Mouse (Mus musculus) spleen, postnatal 36 days (tissue): ENCODE results near the gene Man2c1.

ENCODE experiments used
- DNase-seq, 2 experiments: peaks; one replicate each; pipeline ENCODE4 v3.0.0; 2022; ENCODE audit warnings: low spot score in 2 of 2, mixed read lengths in 1 of 2

Man2c1 gene

GRCm38 (mm10) chr9:57130577-57131433 is at the start of gene Man2c1:
Gene Man2c1, plus strand, starts transcription at chr9:57130690.
- peak; percentile 93 for DNase-seq

DNA sequence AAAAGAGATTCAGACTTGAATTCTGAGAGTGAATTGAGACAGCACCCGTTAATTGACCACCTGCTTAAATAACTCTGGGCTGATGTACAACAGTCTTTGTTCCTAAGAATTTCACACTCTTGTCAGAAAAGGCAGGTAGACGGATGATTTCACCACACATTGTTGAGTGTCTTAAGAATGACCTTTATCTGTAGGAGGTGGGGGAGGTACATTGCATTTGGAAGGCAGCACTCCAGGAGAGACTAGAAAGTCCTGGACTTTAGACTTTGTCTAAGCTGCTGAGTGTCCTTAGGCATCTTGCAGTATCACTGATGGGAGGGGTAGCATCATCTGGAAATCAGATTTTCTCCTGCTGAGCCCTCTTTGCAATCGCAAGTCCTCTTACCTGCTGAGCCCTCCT is 48.3 kb upstream of the Man2c1 start:
- DNase-seq: no peak

DNA sequence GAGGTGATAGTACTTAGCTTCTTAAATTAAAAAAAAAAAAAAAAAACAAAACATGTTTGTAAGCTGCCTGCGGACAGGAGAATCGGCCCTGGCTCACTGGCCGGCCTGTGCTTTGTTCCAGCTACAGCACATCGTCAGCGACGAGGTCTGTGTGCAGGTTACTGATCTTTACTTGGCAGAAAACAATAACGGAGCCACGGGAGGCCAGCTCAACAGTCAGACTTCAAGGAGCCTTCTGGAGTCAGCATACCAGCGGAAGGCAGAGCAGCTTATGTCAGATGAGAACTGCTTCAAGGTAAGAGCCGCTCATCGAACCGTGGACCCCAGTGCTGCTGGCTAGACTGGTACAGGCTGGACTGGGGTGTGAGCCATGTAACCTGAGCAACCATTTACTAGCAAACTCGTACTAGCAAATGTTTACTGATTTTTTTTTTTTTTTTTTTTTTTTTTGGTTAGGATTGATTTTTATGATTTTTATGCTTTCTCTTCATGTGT is 13.2 kb upstream of the Man2c1 start:
- no peak for DNase-seq

GRCm38 (mm10) chr9:57129641-57130040 is 849 bp upstream of the Man2c1 start:
- DNase-seq: no peak

GRCm38 (mm10) chr9:57137246-57137645 is 6.8 kb downstream of the Man2c1 start:
- no peak for DNase-seq

DNA sequence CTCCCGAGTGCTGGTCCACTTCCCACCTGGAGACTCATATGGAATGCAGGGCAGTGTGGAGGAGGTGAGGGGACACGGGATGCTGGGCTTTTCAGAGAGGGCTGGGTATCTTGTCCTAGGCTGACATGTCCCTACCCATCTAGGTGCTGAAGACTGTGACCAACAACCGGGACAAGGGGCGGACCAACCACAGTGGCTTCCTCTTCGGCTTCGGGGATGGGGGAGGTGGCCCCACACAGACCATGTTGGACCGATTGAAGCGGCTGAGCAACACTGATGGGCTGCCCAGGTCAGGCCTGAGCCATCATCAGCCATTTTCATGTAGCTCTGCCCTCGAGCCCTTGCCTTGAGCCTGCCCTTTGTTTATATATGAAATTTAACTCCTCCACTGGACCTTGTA is 7.3 kb downstream of the Man2c1 start:
- no peak for DNase-seq

- DNase-seq: no peak
These were observed 8.0 kb downstream of the Man2c1 start for GRCm38 (mm10) chr9:57138507-57138906.

GRCm38 (mm10) chr9:57139110-57139509 is 8.6 kb downstream of the Man2c1 start:
- DNase-seq: no peak

- no peak for DNase-seq
These were observed 9.1 kb downstream of the Man2c1 start for GRCm38 (mm10) chr9:57139571-57139970.

- DNase-seq: no peak
These were observed 11.2 kb downstream of the Man2c1 start for GRCm38 (mm10) chr9:57141417-57142353.

- DNase-seq: no peak
These were observed 12.7 kb downstream of the Man2c1 start for GRCm38 (mm10) chr9:57143212-57143611.

GRCm38 (mm10) chr9:57144830-57145229 is 14.3 kb downstream of the Man2c1 start:
- no peak for DNase-seq

DNA sequence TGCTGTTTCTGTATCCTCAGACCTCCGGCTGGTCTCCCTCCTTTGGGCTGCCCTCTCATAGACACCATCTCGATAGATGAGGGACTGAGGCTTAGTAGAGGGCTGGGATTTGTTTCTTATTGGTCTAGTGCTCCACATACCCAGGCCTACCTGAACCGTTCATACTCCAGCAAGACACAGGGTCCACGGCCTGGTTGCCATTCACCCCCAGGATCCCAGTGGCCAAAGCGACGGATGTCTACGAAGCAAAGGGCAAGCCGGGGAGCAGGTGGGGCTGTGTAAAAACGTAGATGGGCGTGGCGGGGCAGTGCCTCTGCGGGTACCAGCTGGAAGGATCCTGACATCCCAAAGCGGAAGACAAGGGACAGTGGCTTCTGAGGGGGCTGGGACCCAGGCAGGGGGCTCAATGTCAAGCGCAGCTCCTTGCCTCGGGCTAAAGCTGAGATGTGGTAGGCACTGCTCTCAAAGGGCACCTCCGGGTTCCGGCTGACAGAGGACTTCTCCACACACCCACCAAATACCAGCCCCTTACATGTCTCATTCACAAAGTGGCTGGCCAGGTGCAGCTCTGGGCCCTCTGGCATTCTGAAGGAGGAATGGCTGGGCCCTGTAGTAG is 16.1 kb downstream of the Man2c1 start:
- DNase-seq: no peak

GRCm38 (mm10) chr9:57147205-57148143 is 17.0 kb downstream of the Man2c1 start:
- DNase-seq: no peak

DNA sequence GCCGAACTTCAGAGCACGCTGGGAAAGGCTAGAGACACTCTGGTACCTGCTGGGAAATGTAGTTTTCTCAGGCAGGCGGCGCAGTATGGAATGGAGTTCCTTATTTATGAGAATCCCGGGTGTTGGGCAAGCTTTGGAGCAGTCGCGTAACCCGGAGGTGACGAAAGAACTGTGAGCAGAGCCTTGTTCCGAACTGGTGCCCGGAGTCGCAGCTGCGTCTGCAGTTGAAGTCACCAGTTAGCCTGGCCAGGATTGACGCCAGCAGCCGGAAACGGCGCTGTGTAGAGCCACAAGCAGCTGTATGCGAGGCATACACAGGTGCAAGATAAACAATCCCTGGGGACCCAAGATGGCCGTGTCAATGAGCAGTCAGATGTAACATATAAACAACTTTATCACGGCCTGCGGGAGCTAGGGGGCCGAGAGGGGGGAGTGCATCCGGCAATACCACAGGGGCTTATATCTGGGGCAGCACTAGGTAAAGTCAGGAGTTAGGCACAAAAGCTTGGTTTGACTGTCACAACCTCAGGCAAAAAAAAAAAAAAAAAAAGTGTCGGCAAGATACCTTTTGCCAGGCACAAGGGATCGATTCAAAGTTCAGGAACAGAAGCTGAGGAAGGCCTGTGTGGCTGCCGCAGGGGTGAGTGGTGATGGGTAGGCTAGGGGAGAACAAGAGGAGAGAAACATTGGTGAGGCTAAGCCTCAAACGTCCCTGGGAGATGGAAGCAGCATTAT is 17.8 kb downstream of the Man2c1 start, which contains the start of gene Neil1:
Gene Neil1, minus strand, starts transcription at position 162 of the 735 bp plus-strand sequence.
- DNase-seq: peak; percentile 79 to 83

DNA sequence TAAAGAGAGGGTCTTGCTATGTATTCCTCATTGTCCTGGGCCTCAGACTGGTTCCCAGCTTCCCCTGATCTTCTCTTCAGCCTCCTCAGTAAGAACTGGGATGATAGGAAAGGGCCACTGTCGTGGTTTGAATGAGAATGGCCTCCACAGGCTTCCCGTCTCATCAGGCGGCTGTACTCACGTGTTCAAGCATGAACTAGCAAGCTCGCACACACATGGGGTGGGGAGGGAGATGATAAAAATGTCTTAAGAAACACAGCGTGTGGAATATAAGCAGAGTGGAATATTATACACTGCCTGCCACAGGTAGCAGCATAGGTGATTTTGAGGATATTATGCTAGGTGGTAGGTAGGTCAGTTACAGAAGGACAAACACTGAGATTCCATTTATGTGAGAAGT is 18.5 kb downstream of the Man2c1 start:
- DNase-seq: no peak

- no peak for DNase-seq
These were observed 19.7 kb downstream of the Man2c1 start for GRCm38 (mm10) chr9:57150192-57150591.

- no peak for DNase-seq
These were observed 21.8 kb downstream of the Man2c1 start for GRCm38 (mm10) chr9:57152331-57152730.

- no peak for DNase-seq
These were observed 25.9 kb downstream of the Man2c1 start for GRCm38 (mm10) chr9:57156383-57156782.

DNA sequence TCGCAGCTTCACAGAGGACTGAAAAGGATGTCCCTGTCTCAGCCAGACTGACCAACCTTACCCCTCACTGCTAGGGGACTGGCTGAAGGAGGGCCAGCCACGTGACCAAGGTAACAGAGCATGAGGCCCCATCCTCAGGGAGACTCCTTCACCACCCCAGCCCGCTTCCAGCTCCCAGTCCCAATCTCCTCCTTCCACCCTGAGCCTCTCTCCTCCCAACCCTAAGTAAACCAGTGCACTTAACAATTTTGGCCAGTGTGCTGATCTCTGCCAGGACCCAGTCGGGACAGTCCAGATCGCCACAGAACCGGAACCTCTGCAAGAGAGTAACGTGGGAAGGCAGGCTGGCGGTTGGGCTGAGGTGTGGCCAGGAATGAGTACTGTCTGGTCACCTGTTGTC is 26.3 kb downstream of the Man2c1 start:
- no peak for DNase-seq
